Mouse (Mus musculus): ENCODE measurements at regions not wholly inside any gene's neighbourhood (a gene's known extent, or its start where the extent isn't known, plus 50 kb on each side); places are given as distances from the start of the nearest gene placed in this dataset.

- TF ChIP-seq USF1 (IDR thresholded peaks at IDR 0.05; ENCODE audit: low read depth), result no peak
- no peak for TF ChIP-seq TCF3 (IDR thresholded peaks at IDR 0.05; ENCODE audit: insufficient read length, low read depth)
- TF ChIP-seq POLR2A (IDR thresholded peaks at IDR 0.05; ENCODE audit: insufficient read length, low read depth), result no peak
- no peak for TF ChIP-seq MYOD1 (IDR thresholded peaks at IDR 0.05; ENCODE audit: control insufficient read depth in 1 of 3, insufficient read length in 2 of 3, low read depth in 2 of 3)
- TF ChIP-seq E2F4 (IDR thresholded peaks at IDR 0.05; ENCODE audit: insufficient read depth), result no peak
- TF ChIP-seq CEBPB (IDR thresholded peaks at IDR 0.05; ENCODE audit: insufficient read depth, poor library complexity, severe bottlenecking), result no peak
These were observed 297.2 kb downstream of the Ankrd50 start for GRCm38 (mm10) chr3:38187406-38187896.

All from myocyte (in vitro differentiated cells).